Mouse (Mus musculus): Measurements from ENCODE around the gene Nfatc2. TPM values are rescaled to one million over a fixed set of nuclear protein-coding genes. Genes with fewer than 3 reads are reported as not detected.

Gene Nfatc2
- total RNA-seq, 2 experiments from 2014 or later = 20.0 to 21.8 TPM

DNA sequence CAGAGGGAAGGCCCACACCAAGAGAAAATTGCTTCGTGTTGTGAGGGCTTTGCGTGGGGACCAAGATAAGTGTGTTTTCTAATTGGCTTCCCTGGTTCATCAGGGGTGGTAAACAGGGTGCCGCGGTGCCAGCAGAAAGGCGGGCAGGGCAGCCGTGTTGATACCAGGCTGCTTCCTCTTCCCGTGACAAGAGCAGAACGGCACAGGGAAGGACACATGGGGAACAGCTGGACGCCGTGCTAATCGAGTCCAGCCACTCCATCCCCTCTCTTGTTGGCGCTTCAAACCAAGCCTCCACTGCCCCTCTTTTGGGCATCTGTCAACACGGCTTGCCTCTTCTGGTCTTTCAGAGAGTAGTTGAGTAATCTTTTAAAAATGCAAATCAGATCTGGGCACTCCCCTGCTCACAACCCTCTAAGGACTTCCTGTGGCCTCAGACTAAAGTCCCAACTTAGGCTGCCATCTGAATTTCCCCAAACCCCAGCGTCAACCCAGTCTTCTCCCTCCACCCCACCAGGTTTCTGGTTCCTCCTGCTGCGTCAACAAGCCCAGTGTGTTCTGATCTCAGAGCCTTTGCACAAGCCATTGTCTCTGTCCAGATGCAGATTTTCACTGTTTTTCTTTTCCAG lies 61.7 kb downstream of the Nfatc2 start:
- DNase-seq (ENCODE audit: low spot score in 2 of 2) = no peak

DNA sequence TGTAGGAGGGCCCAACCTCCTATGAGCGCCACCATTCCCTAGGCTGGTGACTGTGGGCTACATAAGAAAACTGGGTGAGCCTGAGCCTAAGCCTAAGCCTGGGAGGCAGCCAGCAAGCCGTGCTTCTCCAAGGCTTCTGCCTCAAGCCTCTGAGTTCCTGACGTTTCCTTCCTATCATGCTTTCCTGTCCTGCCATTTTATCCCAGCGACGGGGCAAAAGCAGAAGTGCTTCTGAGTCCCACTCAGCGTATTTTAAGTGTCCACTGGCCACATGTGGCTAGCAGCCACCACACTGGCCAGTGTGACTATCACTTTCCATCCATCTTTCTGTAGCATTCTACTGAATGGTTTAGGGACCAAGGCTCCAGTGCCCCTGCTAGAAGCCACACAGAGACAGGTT lies 62.4 kb downstream of the Nfatc2 start:
- no peak for DNase-seq (ENCODE audit: low spot score in 2 of 2)

DNA sequence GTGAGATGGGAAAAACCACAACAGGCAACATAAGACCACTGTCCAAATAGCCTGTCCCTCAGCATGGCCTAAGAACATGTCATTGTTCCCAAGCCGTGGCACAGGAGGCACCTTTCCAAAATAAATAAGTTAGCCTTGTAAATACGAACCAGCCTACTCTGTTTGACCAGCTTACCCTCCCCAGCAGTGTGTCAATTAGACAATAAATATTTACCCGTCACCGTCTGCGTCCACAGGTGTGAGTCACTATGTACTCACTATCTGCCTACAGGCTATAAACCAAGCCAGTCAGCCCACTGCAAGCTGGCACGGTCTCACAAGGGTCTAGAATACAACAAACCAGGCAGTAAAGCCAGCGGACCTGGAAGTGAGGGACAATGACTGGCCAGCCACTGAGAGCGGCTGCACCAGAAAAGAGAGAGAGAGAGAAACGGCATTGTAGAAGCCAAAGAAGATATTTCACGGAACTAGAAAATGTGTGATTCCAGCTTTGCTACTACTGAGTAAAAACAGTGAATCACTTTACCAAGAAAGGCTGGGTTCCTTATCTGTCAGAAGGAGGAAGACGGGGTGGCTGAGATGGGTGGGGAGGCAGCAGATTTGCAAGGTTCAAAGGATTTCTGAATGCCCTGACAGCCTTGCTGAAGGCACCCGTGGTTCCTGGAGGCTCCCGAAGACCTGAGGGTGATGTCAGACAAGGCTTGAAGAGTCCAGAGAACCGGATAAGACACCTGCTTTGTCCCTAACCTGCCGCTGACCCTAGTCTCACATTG lies 69.2 kb downstream of the Nfatc2 start:
- no peak for DNase-seq (ENCODE audit: low spot score in 2 of 2)

DNA sequence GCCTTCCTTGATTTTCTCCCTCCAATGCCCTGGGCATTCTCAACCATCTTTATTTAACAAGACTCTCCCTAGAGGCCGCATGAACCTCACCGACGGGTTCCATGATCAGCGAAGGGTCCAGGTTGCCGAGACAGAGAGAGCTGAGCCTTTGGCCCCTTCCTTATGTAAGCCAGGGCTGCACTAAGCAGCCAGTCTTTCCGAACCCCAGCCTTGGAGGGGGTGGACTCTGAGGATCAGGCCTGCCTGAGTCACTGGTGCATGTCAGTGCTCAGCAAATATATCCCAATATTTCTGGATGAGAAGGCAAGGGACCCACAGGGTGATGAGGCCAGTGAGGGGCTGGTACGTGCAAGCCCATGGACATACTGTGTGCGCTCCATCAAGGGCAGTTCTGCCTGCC lies 72.9 kb downstream of the Nfatc2 start:
- DNase-seq (ENCODE audit: low spot score in 2 of 2) = no peak

DNA sequence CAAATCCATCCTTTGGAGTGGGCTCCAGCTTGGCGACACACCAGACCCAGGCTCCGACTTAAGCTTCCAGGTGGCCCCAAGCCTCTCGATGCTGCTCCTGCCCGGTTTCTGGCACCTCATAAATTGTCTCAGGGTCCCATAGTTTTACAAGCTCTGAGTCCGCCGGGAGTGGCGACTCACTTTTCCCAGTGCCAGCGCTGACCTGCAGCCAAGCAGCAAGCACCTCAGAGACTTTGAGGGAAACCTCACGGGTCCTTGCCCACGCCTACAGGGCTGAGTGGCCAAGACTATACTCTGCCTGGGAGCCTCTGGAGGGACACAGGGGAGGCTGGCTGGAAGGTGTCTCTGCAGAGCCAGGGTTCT lies 74.0 kb downstream of the Nfatc2 start:
- no peak for DNase-seq (ENCODE audit: low spot score in 2 of 2)

DNA sequence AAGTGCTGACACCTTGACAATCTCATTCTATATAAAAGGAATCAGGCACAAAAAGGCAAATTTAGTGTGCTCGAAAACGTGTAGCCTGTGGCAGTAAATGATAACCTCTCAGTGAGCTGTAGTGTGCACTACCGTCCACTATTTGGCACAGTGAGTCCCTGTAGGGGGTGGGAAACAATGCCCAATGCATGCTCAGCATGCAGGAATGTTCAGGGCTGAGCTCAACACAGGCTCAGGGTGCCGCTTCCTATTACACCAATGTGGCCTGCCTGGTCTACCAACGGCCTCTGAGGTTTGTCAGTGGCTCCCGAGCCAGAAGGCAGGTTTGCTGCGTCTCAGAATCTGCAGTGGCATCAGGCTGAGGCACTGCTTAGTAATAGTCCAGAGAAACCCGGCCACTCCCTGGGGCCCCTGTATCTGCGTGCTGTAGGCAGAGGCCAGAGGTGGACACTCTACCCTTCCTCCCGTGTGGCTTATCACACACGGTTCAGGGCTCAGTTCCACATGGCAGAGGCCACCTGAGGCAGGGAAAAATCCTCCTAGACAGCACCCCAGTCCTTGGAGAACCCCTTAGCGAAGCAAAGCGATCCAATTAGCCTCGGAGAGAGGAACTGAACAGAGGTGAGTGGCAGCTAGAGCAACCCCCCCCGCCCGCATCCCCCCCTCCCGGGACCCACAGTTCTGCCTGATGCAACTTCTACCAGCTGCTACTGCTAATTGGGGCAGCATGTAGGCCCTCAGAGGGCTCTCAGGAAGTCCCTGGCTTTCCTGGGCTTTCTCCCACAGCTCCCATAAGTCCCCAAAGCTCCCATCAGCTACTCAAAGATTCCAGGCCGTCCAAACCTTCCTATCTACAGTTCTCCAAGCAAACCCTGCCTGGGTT lies 74.7 kb downstream of the Nfatc2 start:
- DNase-seq (ENCODE audit: low spot score in 2 of 2) = no peak

DNA sequence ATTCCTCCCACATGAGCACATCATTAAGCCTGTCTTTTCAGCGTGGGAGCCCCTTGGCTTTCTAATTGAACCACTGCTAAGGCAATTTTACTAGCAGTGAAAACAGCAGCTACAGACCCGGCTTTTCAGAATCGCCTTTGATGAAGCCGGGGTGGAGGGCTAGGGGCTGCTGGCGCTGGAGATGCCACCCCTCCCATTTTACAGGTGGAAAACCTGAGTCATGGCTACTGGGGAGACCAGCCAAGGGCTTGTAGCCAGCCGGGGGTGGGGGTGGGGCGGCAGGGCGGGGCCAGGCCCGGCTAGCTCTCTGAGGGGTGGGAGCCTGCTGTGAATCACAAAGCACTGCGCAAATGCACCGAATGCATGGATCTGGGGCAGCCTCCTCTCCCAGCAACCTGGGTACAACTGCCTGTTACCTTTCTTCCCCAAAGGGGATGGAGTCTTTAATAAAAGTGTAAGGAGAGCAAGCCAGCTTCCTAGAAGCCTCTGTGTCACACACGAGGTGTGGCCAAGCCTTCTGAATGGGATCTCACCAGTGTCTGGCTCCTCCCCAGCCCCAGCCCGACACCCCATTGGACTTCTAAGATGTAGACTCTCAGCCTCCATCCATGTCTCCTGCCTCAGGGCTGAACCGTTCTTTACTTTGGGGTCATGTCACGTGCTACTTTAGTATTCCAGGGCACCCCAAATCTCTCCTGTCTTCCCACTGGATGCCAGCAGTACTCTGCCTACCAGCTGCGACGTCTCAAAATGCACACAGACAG lies 75.9 kb downstream of the Nfatc2 start:
- DNase-seq (ENCODE audit: low spot score in 2 of 2) = no peak

DNA sequence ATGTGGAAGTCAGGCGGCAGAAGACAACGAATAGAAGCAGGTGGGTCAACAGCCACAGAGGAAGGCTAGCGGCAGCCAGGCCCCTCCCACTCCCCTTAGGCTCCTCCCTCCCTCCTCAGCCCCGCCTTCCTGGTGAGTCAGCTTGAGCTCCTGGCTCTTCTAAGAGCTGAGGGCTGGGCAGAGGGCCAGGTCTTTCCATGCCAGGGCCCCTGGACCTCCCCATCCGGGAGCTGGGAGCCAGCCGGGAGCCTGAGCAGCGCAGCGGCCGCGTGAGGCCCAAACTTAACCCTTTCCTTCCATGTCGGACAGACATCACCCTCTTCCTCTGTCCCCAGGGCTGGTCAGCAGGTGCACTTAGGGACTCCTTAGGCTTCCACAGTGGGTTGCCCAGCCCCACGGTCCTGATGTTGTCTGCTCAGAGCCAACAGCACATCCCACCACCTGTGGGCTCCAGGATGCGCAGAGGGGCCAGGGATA lies 76.5 kb downstream of the Nfatc2 start:
- DNase-seq (ENCODE audit: low spot score in 2 of 2) = peak; percentile 82 to 90

DNA sequence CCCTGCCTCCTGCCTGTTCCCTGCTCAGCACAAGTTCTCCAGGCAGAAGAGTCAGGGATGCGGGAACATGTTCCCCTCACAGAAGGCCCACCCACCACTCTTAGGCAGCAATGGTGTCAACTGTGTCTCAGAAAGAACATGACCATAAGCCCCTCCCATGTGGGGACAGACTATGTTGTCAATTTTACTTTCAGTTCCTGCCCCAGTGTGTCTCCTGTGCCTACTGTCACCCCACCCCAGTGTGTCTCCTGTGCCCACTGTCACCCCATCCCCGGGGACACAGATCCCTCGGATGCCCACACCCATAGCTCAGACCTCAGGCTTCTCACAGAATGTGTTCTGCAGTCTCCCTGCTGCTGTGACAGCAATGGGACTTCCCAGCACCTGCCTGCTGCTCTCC lies 79.2 kb downstream of the Nfatc2 start:
- no peak for DNase-seq (ENCODE audit: low spot score in 2 of 2)

DNA sequence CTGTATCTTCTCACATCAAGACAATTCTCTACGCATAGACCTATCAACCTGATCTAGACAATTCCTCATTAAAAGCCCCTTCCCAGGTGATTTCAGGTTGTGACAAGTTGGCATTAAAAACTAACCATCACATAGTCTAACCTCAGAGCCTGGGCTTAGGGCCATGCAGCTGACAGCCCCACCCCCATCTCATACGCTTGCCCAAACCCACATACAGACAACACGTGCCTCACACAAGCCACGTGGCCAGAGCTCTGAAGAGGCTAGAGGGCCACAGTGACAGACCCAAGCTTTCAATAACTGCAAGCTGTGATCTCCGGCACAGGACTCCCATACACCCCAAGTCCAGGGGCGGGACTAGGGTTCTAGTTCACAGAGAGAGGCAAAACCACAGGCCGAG lies 80.7 kb downstream of the Nfatc2 start:
- DNase-seq (ENCODE audit: low spot score in 2 of 2) = no peak

DNA sequence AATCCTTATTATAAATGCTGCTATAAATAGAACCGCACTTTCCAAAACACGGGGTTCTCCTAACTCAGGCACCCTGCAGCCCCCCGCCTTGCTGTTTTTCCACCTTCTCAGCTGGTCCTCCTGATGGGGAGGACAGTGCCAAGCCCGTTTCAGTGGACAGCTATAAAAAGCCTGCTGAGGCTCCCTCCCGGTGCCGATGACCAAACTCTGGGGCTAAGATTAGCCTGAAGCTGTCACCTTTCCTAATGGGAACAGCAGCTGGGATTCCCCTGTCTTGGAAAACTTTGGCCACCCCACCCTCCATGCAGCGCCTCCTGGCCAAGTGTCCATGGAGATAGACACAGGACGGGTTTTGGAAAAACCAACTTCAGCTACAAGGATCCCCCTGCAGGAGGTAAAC lies 81.9 kb downstream of the Nfatc2 start:
- DNase-seq (ENCODE audit: low spot score in 2 of 2) = no peak

DNA sequence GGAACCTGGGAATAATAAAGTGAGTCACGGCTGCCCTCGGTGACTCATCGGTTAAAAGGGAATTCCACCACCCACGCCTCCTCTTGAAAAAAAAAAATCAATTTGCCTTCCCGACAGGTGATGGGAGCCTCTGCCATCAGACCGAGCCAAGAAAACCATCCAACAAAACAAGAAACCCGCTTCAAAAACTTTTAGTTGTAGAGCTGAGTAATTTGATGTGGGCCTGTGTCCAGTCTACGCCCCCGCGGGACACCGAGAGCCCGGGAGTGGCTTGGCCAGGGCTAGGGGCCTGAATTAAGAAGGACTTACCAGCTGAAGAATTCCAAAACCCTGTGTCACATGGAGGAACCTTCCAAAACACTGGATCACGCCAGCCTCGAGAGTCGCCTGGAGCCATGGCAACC lies 83.2 kb downstream of the Nfatc2 start:
- DNase-seq (ENCODE audit: low spot score in 2 of 2) = peak in 1 of 2 experiments; percentile 23

DNA sequence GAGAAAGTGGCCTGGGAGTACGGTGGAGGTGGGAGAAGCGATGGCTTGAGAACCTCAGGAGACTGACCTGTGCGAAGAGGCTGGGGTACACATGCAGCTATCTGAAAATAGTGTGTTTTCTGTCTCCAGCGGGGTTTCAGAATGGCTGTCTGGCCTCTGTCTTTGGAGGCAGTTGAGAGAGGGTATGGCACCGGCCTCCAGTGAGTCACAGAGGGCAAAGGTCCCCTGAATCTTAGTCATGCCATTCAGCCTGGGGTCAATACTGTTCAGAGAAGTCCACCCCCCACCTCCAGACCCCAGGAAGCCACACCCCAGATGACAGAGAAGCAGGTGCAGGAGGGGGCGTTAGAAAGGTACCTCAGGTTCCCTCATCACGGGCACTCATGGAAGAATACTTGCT lies 83.7 kb downstream of the Nfatc2 start:
- no peak for DNase-seq (ENCODE audit: low spot score in 2 of 2)

DNA sequence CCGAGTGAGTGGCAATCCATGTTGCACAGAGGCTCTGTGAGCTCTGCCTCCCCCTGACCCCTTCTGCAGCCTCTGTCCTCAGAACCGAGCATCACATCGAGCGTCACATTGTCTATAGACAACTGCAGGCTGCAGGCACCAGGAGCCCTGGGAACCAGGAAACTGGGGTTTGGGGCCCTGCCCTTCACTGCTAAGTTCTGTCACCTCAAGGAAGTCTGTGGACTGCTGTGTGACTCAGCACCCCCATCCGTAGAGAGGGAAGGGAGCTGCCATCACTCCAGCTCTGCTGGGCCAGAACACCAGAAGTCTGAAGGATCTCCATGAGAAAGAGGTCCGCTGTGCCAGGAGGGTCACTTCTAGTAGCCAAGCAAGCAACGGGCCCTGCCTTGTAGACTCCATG lies 84.7 kb downstream of the Nfatc2 start:
- no peak for DNase-seq (ENCODE audit: low spot score in 2 of 2)

DNA sequence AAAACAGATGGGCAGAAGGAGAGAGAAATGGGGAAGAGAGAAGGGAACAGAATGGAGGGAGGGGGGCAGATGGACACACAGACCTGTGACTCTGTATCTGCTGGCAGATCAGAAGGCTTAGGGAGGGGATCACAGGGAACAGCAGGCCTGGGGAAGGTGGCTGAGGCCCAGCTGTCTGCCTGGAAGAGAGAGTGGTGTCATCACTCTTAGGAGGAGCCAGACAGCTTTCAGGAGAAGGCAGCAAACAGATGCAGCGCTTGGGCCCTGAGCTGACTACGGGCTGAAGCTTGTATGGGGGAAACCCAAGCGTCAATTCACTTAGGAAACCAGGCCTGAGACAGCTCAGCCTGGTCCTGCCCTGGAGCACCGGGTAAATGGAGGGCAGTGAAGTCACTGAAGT lies 86.0 kb downstream of the Nfatc2 start:
- no peak for DNase-seq (ENCODE audit: low spot score in 2 of 2)

DNA sequence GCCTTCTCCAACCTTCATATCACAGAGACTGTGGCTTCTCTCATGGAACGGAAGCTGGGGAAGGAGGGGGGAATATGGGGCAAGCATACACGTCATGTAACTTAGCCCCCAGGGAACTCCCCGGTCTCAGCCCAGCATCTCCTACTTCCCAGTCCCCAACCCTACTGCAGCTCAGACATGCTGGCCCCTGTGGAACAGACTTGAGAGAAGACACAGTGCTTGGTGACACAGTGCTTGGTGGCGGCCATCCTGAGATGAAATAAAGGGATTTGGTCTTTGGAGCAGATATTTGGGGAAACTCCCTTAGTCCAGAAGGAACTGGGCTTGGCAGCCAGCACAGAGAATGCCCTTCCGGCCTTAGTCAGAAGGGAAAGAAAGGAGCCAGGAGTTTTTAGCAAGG lies 87.3 kb downstream of the Nfatc2 start:
- no peak for DNase-seq (ENCODE audit: low spot score in 2 of 2)

DNA sequence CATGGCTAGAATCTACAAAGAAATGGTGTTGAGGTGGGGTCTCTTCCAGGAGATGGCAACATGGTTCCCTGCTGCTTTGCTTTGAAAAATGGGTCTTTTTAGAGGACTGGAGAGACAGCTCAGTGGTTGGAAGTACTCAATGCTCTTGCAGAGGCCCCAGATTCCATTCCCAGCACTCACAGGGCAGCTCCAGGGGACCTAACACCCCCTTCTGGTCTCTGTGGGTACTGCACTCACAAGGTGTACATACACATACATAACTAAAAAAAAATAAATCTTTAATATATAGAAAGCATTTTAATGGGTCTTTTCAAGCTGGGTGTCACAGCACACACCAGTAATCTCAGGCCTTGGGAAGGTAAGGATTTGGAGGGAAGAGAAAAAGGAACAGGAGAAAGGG lies 89.9 kb downstream of the Nfatc2 start:
- DNase-seq (ENCODE audit: low spot score in 2 of 2) = no peak

DNA sequence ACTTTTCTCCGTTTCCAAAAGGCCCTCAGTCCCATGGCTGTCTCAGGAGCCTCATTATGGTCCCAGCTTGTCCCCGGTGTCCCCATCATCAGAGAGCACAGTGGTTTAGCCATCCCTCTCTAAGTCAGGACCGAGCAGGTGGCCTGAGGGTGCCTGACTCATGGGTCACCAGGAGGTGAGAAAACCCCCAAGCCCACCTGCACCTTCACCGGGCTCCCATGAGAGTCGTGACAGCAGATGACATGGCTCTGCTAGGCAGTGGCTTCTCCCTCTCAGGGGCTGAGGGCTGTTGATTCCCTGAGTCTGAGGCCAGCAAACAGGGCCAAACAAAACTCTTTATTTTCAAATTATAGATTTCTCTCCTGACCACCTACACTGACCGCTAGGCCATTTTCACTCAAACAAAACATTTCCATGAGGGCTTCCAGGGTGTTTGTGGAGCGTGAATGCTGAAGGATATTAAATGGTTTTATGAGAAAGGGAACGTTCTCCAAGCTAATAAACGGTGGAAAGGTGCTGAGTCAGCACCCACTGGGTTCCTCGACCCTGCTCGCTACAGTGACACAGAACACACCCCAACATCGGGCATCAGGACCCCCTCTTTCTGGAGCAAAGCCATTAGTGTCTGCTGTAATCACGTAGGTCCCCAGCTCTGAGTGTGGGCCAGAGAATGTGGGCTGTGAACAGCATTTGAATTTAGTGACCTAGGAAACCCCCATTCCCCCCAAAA lies 92.8 kb downstream of the Nfatc2 start:
- DNase-seq (ENCODE audit: low spot score in 2 of 2) = no peak

DNA sequence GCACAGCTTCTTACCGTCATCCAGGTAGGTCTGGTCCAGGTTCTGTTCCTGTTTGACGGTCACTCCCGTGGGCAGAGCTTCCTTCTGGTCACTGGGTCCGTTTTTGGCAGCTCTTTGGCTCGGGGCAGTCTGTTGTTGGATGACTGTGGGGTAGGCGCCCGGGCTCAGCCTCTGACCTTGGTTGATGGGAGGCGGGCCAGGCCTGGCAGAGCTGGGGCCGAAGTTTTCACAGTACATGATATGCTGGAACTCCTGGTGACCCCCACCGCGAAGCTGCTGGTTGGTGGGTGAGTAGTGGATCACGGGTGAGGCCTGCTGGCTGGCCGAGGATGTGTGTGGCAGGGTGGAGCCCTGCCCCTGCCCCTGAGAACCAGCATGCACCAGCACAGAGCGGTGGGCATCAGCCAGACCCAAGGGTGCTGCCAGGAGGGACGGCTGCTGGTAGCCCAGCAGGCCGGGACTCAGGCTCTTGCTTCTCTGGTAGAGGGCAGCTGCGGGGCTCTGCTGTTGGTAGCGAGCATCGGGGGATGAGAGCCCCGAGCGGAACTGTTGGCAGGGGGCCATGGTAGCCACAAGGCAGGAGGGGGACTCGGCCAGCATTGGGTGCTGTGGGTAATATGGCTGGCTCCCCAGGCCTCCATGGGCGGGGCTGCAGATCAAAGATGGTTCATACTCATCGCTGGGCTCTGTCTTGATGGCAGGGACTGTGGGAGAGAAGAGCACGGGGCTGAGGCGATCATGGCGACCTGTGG lies 96.8 kb downstream of the Nfatc2 start:
- no peak for DNase-seq (ENCODE audit: low spot score in 2 of 2)

DNA sequence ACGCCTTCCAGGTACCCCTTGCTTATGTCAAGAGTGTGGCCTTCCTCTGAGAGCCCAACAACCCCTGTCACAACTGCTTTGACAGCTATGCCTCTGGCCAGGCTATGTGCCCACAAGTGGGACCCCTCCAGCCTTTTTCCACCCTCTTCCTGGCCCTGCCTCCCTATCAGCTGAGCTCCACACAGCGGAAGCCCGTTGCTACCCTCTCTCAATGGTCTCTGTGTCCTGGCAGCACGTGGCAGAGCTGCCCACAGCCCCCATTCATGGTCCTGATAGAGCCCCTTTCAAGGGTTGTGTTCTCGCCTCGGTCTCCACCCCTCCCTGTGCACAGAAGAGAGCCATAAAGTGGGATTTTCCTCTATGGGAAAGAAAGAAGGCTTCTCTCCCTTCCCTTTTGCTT lies 97.7 kb downstream of the Nfatc2 start:
- peak in 1 of 2 experiments; percentile 33 for DNase-seq (ENCODE audit: low spot score in 2 of 2)

Data from layer of hippocampus, postnatal 14 days (tissue).